Mouse (Mus musculus): ENCODE results near the gene Psme2. TPM values are rescaled to one million over a fixed set of nuclear protein-coding genes. Genes with fewer than 3 reads are reported as not detected.

Gene Psme2
- polyA plus RNA-seq, 1 experiment: 44.5 TPM

GRCm38 (mm10) chr14:55584702-55585565, 6.0 kb downstream of the Psme2 start, which contains the start of gene Emc9:
Gene Emc9 (minus strand): TSS chr14:55585302.
- Histone ChIP-seq H3K27ac (ENCODE audit: insufficient read depth, low read length) (peak within 1 kb of the TSS; percentile 51), H3K4me3 (ENCODE audit: insufficient read depth, low read length) (peak within 1 kb of the TSS; percentile 95), H3K4me1 (ENCODE audit: control insufficient read depth, insufficient read depth, low read length) (no peaks in the 10 kb centered on the region)
- TF ChIP-seq CTCF (IDR thresholded peaks at IDR 0.05; ENCODE audit: extremely low read depth, insufficient read depth, low read length): no peak
- peak; percentile 63; the same call in 1 of the 2 replicates for TF ChIP-seq POLR2A (IDR thresholded peaks at IDR 0.05; ENCODE audit: extremely low read depth, insufficient read depth, low read length)

GRCm38 (mm10) chr14:55584303-55584701, 6.6 kb downstream of the Psme2 start:
- Histone ChIP-seq H3K27ac (ENCODE audit: insufficient read depth, low read length) (no peak overlapping the region), H3K4me1 (ENCODE audit: control insufficient read depth, insufficient read depth, low read length) (no peaks in the 10 kb centered on the region), H3K4me3 (ENCODE audit: insufficient read depth, low read length) (peak overlapping the region; percentile 95)
- no peak for TF ChIP-seq CTCF (IDR thresholded peaks at IDR 0.05; ENCODE audit: extremely low read depth, insufficient read depth, low read length)

GRCm38 (mm10) chr14:55581981-55582681, 8.8 kb downstream of the Psme2 start:
- no peak overlapping the region for H3K27ac ChIP-seq (ENCODE audit: insufficient read depth, low read length)
- TF ChIP-seq CTCF (IDR thresholded peaks at IDR 0.05; ENCODE audit: extremely low read depth, insufficient read depth, low read length) (peak; percentile 30; the same call in 1 of the 2 replicates), POLR2A (IDR thresholded peaks at IDR 0.05; ENCODE audit: extremely low read depth, insufficient read depth, low read length) (no peak)
- H3K4me3 ChIP-seq (ENCODE audit: insufficient read depth, low read length): no peak overlapping the region
- H3K4me1 ChIP-seq (ENCODE audit: control insufficient read depth, insufficient read depth, low read length): peaks cover 1% of the 10 kb centered on the region; the same call in 1 of the 2 replicates

DNA sequence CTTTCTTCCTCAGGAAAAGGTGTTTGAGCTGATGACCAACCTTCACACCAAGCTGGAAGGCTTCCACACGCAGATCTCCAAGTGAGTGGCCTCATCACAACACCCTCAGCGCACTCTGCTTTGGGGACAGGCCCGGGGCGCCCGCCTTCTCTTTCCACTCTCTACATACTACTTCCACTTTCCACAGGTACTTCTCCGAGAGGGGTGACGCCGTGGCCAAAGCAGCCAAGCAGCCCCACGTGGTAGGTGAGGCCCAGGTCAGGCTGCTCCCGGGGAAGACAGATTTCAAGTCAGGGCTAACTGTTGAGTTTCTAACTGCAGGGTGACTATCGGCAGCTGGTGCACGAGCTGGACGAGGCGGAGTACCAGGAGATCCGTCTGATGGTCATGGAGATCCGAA, 10.2 kb downstream of the Psme2 start:
- H3K4me3 ChIP-seq (ENCODE audit: insufficient read depth, low read length): no peak overlapping the region
- TF ChIP-seq POLR2A (IDR thresholded peaks at IDR 0.05; ENCODE audit: extremely low read depth, insufficient read depth, low read length) (0 out of 2 replicates have a peak, but pooled peaks have one; percentile 5), CTCF (IDR thresholded peaks at IDR 0.05; ENCODE audit: extremely low read depth, insufficient read depth, low read length) (no peak)
- H3K4me1 ChIP-seq (ENCODE audit: control insufficient read depth, insufficient read depth, low read length): peaks cover 1% of the 10 kb centered on the region; the same call in 1 of the 2 replicates
- no peak overlapping the region for H3K27ac ChIP-seq (ENCODE audit: insufficient read depth, low read length)

GRCm38 (mm10) chr14:55579511-55580496, 11.1 kb downstream of the Psme2 start:
- no peak for TF ChIP-seq CTCF (IDR thresholded peaks at IDR 0.05; ENCODE audit: extremely low read depth, insufficient read depth, low read length)
- TF ChIP-seq POLR2A (IDR thresholded peaks at IDR 0.05; ENCODE audit: extremely low read depth, insufficient read depth, low read length): no peak
- Histone ChIP-seq H3K4me1 (ENCODE audit: control insufficient read depth, insufficient read depth, low read length) (peaks cover 1% of the 10 kb centered on the region; the same call in 1 of the 2 replicates), H3K4me3 (ENCODE audit: insufficient read depth, low read length) (no peak overlapping the region), H3K27ac (ENCODE audit: insufficient read depth, low read length) (no peak overlapping the region)

DNA sequence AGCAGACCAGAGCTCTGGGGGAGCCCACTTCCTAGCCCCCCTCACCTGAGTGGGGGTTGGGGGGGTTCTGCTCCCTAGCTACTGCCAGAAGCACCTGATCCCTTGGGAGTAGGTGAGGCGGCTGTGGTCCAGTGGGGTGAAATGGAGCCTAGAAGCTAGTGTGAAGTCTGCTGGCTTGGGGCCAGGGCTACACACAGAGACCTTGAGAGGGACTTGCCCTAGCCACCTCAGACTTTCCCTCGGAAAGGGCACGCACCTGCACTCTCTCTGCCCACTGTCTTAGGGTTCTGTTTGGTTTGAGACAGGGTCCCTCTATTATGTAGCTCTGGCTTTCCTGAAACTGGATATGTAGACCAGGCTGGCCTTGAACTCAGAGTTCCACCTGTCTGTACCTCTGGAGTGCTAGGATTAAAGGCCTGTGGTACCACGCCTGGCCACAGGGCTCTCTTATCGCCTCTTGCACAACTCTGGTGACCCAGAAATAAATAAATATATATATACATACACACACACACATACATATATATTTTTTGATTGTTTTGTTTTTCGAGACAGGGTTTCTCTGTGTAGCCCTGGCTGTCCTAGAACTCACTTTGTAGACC, 12.1 kb downstream of the Psme2 start:
- Histone ChIP-seq H3K4me1 (ENCODE audit: control insufficient read depth, insufficient read depth, low read length) (peaks cover 1% of the 10 kb centered on the region; the same call in 1 of the 2 replicates), H3K4me3 (ENCODE audit: insufficient read depth, low read length) (peak overlapping the region; percentile 56), H3K27ac (ENCODE audit: insufficient read depth, low read length) (peak overlapping the region; percentile 67)
- TF ChIP-seq POLR2A (IDR thresholded peaks at IDR 0.05; ENCODE audit: extremely low read depth, insufficient read depth, low read length): no peak
- TF ChIP-seq CTCF (IDR thresholded peaks at IDR 0.05; ENCODE audit: extremely low read depth, insufficient read depth, low read length): no peak

DNA sequence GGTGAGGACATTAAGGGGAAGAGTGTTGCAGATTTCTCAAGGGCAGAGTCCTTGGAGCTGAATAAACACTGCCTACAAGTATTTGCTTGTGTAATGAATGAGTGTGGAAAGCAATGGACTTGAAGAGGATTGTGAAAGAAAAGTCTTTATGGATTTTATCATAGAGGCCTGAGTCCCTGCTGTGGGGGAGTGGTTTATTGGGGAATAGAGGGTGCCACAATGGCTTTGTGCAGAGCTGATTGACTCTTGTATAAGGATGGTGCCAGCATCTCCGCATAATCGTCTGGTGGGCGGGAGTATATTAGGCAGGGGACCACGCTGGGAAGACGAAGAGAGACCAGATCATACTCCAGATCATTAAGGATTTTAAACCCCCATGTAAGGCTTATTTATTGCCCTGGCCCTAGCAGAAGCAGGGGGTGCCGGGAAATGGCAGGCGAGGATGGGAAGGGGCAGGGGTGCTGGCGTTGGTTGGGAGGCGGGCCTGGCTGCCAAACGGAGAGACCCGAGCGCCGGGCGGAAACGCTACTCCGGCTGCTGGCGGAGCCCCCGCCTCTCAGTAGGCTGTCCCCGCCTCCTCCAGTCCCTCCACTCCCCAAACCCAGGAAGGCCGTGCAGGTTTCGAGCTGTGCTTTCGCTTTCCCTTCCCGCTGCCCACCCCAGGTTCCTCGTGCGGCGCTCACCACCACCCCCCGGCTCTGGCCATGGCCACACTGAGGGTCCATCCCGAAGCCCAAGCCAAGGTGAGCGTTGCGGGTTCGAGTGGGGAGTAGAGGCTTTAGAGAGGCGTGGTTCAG, 12.8 kb downstream of the Psme2 start, which contains the start of gene Psme1:
Gene Psme1, plus strand, starts transcription at position 253 of the 797 bp plus-strand sequence.
- Histone ChIP-seq H3K4me1 (ENCODE audit: control insufficient read depth, insufficient read depth, low read length) (peaks cover 1% of the 10 kb centered on the region; the same call in 1 of the 2 replicates), H3K27ac (ENCODE audit: insufficient read depth, low read length) (peak within 1 kb of the TSS; percentile 67), H3K4me3 (ENCODE audit: insufficient read depth, low read length) (peak within 1 kb of the TSS; percentile 56)
- no peak for TF ChIP-seq CTCF (IDR thresholded peaks at IDR 0.05; ENCODE audit: extremely low read depth, insufficient read depth, low read length)
- 0 out of 2 replicates have a peak, but pooled peaks have one; percentile 14 for TF ChIP-seq POLR2A (IDR thresholded peaks at IDR 0.05; ENCODE audit: extremely low read depth, insufficient read depth, low read length)

DNA sequence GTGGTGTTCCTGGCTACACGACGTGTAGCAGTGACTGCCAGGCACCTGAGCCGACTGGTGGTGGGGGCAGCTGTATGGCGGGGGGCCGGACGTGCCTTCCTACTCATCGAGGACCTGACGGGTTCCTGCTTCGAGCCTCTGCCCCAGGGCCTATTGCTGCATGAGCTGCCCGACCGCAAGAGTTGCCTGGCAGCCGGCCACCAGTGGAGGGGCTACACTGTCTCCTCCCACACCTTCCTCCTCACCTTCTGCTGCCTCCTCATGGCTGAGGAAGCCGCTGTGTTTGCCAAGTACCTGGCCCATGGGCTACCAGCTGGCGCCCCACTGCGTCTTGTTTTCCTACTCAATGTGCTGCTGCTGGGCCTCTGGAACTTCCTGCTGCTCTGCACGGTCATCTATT, 14.5 kb downstream of the Psme2 start:
- TF ChIP-seq CTCF (IDR thresholded peaks at IDR 0.05; ENCODE audit: extremely low read depth, insufficient read depth, low read length) (no peak), POLR2A (IDR thresholded peaks at IDR 0.05; ENCODE audit: extremely low read depth, insufficient read depth, low read length) (no peak)
- Histone ChIP-seq H3K4me1 (ENCODE audit: control insufficient read depth, insufficient read depth, low read length) (peaks cover 1% of the 10 kb centered on the region; the same call in 1 of the 2 replicates), H3K27ac (ENCODE audit: insufficient read depth, low read length) (no peak overlapping the region), H3K4me3 (ENCODE audit: insufficient read depth, low read length) (no peak overlapping the region)
